Mouse (Mus musculus): ENCODE results near the gene Ttll3.

Ttll3 gene

DNA sequence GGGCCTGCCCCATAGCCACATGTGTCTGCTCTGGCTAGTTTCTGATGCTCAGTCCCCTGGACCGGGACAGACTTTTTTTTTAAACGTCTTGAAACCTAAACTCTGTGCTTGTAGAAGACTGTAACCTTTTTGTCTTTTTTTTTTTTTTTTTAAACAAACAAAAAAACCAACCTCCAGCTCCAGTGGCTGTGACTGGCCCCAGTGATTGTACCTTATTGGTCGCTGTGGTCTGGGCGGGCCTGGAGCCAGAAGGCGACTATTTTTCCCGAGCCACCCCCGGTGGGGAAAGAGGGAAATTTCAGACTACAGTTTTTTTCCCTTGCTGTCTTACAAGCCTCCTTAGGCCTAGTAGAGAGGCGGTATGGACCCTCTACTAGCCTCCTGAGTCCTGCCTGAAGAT is at the start of gene Ttll3:
Gene Ttll3, plus strand, starts transcription at position 301 of the 400 bp plus-strand sequence.
- DNase-seq, result no peak

DNA sequence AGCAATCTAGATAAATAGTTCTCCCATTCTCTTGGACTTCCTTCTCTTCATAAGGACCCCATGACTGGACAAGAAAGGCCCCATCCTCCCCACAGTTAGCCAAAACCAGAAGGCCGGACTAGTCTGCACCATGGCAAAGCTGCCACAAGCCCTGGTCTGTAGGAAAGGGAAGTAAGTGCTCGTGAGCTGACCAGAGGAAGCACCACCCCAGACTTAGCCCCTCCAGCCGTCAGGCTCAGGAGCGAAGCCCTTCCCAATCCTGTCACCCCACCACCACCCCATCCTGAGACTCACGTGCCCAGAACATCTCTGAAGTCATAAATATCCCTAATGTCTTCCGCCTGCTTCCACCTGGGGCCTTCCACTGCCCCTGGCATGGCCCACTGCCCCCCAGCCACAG is 47.5 kb upstream of the Ttll3 start:
- DNase-seq, result peak in 1 of 2 experiments; percentile 21

DNA sequence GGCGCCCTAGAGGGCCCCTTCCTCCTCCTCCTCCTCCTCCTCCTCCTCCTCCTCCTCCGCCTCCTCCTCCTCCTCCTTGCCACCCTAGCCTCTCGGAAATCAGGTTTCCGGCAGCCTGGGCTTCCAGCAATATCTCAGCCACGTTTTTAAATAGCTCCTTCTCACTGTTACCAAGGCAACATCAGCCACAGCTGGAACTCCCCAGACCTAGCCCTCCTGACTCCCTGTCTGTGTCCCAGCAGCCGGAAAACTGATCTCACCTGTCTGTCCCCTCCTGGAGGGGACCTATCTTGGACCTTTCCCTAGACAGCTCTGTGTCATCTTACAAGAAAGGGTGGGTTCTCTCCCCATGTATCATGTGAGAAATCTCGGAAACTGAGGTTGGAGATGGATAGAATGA is 46.8 kb upstream of the Ttll3 start:
- peak in 1 of 2 experiments; percentile 31 for DNase-seq

DNA sequence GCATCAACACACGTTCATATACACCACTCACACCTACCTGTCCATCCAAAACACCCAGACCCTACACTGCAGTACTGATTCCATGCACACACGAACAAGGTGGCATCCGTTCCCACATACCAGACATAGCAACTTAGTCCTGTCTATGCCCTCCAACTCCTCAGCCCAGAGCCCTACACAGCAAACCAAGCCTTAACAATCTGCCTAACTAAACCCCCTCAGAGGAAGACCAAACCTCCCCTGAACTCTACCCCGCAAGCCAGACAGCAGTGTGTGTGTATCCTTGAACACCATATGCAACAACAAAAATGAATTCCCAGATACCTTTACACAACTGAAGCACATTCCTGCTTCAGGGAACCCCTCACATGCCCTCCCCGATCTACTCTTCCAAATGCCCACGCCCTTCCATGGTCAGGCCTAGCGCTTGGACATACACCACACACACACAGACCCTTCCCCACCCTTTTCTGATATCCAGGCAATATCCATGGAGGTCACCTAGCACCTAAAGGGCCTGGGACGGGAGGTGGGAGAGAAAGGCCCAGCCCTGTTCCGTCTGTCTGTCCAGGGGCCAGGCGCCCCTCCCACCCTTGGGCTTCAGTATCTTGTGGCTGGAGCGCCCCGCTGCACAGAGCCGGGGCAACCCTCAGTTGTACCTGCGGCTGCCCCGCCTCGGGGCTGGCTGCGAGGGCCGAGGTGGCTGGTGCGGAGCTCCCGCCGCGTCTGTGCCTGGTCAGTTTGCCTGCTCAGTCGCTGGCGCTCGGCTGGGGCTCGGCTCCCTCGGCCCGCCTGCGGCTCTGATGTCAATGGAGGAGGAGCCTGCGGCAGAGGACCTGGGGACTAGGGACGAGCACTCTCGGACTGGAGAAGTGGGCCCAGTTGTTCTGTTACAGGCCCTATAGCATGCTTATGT is 45.6 kb upstream of the Ttll3 start, which contains the start of gene Camk1:
Gene Camk1, minus strand, starts transcription at position 808 of the 916 bp plus-strand sequence.
- peak; percentile 87 to 89 for DNase-seq

DNA sequence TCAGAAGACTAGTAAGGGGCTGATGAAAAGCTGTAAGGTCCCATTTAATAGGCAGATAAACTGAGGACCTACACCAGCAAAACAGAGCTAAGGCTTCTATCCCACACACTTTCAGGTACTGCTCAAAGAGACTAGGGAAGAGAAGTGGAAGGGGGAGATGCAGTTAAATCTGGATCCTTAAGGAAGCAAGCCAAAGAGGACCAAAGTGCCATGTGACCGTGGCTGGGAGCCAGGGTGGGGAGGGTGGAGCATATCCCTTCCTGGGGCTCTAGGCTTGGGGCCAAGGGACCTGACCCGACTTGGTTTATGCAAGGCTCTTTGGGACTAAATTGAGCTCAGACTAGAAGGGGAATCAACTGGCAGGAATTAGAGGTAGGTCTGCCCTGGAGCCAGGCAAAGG is 44.7 kb upstream of the Ttll3 start:
- peak; percentile 98 for DNase-seq

DNA sequence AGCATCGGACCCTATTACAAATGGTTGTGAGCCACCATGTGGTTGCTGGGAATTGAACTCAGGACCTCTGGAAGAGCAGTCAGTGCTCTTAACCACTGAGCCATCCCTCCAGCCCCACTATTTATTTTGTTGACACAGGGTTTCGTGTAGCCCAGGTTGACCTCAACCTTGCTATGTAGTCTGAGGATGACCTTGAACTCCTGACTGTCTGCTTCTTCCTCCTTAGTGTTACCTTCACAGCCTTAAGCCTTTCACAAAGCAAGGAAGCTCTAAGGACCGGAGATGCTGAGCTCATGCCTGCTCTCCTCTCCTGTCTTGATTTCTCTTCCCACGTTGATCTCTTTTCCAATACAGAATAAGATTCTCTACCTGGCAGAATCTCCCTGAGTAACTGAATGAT is 42.2 kb upstream of the Ttll3 start:
- DNase-seq, result no peak

DNA sequence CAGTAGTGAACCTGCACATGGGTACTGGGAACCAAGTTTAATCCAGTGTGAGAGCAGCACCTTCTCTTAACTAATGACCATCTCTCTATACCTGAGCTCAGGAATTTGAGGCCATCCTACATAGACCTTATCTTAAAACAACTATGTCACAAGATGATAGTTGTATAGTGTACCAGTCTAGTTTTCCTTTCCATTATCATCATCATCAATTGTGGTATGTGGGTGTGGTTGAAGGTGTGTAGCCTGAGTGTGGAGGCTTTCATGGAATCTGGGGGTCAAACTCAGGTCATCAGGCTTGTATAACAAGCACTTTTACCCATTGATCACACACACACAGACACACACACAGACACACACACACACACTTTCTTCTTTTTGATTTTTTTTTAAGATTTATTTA is 38.5 kb upstream of the Ttll3 start:
- no peak for DNase-seq

DNA sequence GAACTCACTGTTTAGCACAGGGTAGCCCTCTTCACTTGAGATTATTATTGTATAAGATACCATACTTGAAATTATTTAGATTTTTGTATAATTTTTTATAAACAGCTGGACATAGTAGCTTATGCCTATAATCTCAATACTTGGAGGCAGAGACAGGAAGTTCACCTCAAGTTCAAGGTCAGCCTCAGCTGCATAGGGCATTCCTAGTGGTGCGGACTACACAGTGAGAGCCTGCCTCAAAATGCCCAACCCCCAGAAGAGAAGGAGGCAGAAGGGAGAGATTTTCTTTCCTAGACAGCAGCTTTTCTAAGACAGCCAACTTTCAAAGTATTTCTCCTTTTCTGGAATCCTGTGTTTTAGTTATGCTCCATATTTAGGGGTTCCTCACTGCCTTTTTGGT is 37.9 kb upstream of the Ttll3 start:
- no peak for DNase-seq

DNA sequence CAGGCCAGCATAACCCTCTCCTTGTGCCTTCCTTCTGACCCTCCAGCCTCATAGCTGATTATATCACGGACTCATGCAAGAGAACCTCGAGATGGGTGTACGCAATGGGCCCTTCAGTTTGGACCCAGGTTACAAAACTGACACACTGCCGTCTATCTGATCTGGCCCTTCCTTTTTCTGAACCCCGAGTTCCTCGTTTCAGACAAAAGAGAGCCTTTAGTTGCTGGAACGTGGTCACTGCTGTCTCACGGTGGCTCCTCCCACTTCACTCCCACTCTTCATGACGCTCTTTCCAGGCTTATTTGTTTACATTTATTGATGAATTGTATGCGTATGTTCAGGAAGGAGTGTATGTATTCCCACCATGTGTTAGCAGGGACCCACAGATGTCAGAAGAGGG is 37.4 kb upstream of the Ttll3 start:
- DNase-seq, result no peak

DNA sequence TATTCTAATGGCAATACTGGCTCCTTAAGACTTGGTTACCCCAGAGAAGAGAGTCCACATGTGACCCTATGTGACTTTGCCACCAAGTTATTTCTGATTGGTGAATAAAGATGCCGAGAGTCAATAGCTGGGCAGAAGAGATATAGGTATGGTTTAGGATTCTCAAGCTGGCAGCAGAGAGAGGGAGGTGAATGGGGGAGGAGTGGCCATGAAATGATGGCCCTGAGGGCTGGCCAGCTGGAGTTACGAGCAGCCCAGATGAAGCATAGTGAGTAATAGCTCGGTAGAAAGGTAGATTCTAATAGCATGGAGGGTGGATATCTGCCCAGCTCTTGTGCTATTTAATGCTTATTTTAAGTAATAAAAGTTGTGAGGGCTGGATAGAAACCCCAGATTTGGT is 36.2 kb upstream of the Ttll3 start:
- no peak for DNase-seq

DNA sequence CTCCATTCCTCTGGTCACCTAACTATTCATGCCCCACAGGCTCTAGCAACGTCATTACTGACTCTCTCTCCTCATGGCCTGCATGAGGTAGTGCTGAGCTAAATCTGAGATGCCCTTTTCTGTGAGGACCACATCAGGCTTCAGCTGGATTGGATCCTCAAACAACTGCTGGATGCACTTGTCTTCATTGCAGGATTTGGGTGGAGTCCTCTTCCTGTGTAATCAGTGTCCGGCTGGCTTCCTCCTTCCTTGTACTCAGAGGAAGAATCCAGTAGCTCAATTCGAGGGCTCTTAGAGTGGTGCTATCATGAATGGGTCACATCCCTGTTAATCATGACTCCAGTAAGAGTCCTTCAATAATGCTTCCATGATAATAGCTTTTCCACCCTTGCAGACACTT is 35.4 kb upstream of the Ttll3 start:
- DNase-seq, result no peak

DNA sequence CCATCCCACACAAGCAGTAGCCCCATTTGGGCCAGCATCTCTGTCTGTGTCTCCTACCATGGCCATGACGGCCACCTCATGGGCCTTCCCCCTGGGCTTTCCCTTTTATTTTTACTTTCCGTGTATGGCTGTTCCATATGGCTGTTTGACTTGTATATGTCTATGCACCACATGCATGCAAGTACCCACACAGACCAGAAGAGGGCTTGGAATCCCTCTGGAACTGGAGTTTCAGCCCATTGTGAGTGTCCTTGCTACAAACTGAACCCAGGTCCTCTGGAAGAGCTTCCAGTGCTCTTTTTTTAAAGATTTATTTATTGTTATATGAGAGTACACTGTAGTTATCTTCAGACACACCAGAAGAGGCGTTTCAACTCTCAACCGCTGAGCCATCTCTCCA is 27.6 kb upstream of the Ttll3 start:
- DNase-seq, result no peak

DNA sequence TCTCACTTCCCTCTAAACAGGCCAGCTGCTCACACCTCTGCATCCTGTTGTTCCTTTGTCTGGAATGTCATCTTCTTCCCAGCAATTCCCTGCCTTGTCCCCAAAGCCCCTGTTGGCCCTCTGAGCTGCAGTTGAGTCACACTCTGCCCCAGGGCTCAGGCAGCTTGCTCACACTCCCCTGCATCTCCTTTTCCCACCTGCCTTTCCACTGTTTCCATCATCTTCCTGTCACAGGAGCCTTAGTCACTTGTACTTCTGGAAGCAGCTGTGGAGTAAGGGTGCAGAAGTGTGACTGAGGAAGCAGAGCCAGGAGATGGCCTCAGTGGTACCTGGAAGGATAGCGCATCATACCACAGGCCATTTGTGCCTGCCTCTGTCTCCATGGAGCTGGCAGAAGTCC is 26.8 kb upstream of the Ttll3 start:
- DNase-seq, result no peak

DNA sequence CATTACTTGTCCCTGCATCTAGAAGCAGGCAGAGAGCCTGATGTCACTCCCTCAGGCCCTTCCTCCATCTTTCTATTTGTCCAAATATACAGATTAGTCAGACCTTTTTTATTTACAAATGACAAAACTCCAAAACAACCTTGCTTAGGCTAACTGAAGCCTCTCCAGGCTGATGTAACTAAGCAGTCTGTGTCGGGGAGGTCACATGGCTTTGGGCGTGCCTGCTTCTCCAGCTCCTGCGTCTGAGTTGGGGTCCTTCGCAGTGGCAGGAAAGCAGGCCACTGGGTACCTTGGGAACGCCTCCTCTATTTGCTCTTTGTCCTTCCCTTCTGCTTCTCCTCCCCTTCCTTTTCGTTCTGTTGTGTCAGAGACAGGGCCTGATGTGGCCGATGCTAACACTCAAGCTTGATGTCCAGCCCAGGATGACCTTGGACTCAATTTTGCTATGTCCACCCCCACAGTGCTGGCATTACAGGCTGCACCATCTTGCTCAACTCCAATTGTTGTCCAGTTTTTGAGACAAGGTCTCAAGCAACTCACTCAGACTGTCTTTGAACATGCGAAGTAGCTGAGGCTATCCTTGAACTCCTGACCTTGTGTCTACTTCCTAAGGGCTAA is 24.4 kb upstream of the Ttll3 start:
- DNase-seq, result no peak

DNA sequence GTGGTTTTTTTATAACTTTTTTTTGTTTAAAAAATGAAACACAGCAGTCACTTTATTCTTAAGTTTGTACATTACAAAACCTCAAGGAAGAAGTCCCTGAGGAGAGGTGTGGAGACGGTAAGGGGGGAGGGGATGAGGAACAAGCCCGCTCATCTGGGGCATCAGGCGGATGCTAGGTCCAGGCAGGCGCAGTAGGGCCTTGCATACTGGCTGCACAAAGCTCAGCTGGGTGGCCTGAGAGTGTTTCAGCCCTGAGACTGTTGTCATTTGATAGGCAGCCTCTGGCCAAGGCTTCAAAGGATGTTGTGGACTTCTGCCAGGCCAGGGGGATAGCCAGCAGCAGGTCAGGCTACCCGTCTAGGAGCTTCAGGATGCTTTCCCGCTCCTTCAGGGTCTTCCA is 22.4 kb upstream of the Ttll3 start:
- no peak for DNase-seq

DNA sequence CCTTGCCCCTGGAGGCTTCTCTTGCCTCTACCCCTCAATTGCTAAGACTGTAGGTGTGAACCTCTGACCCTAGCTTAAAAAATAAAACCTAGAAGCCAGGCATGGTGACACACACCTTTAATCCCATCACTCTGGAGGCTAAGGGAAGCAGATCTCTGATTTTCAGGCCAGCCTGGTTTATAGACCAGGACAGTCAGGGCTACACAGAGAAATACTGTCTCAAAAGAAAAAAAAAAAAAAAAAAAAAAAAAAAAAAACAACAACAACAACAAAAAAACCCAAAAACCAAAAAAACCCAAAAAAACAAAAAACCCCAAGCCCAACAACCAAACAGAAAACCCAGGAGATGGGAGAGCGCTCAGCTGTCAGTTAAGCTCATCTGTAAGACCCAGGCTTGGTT is 21.5 kb upstream of the Ttll3 start:
- no peak for DNase-seq

DNA sequence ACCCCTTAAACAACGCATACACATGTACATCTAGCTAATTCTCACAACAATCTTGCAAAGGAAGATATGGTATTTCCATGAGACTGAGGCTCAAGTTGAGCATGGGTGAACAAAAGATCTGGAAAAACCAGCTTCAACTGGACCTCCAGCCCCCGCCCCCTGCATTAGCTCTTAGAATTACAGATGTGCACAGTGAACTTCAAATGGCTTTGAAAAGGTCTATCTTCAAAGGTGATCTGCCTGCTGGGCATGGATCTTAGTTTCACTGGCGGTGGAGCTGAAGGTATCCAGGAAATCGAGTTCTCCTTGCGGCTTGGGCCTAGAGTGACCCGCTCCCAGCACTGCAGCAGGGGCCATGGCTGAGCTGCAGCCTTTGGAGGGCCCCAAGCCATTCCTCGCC is 20.9 kb upstream of the Ttll3 start:
- DNase-seq, result no peak

DNA sequence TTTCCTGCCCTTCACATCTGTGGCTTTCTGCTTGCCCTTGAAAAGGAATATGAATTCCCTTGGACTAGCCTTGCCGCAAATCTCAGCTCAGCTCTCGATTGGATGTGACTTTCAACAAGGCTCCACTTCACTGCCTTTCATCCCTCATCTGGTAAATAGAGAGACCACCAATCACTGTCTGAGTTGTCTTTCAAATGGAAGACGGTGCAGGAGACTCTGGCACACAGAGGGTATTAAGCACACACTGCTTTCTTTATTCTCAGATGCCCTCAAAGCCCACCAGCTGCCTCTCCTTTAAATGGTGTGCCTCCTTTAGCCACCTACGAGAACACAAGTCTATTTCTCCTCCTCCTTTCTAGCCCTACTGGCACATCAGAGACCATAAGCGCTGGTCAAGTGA is 20.5 kb upstream of the Ttll3 start:
- no peak for DNase-seq

DNA sequence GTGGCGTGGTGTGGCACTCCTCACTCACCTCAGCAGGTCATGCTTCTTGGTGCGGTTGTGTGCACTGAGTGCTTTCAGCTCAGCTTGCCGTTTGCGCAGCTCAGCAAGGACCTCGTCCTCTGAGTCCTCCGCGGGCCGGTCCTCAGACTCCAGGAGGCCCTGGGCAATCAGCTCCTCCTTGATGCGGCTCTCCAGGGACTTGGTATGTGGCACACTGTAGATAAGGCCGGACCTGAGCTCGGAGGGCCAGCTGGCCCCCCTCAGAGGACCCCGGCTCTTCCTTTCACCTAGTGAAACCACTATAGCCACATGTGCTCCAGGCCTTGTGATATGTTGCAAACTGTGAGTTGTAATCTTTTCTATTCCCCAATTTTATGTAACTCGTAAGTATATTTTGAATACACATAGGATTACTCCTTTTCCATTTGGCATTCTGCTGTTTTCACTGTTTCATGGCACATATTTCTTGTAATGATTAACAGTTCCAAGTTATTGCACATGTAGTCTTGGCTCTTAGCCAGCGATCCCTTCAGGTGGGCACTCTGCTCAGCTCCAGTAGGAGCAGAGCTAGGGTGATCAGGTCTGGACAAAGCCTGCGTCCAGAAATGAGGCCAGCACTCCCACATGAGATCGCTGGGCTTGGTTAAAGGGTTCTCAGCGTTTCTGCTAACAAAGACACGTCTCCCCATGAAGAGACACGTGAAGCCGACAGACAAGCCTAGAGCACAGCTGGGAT is 18.7 kb upstream of the Ttll3 start:
- DNase-seq, result peak in 1 of 2 experiments; percentile 26

DNA sequence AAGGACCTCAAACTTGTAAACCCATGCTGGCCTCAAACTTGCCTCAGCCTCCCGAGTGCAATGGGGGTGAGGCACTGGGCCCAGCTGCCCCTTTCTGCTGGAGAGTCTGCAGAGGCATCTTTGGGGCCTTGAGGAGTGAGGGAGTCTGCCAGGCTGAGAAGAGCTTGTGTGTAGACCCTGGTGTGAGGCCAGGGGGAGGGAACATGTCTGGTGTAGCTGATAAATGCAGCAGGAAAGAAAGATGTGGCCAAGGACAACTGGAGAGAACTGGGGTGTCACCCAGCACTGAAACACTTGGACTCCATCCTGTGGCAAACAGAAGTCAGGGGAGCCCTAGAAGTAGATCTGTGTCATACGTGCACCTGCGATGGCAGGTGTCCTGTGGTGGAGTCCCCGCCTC is 15.6 kb upstream of the Ttll3 start:
- no peak for DNase-seq

DNA sequence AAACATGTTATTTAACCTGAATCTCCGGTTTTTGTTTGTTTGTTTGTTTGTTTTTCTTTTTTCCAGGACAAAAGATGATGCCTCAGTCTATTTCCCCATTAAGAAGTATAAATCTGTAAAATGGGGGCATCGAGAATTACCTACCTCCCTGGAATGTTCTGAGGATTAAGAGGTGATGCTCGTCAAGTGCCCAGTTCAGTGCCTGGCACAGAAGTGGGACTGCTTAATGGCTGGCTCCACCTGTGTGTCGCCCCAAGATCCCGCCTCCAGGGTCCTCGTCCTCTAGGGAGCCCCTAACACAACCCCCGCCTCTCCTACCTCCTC is 11.9 kb upstream of the Ttll3 start:
- no peak for DNase-seq

DNA sequence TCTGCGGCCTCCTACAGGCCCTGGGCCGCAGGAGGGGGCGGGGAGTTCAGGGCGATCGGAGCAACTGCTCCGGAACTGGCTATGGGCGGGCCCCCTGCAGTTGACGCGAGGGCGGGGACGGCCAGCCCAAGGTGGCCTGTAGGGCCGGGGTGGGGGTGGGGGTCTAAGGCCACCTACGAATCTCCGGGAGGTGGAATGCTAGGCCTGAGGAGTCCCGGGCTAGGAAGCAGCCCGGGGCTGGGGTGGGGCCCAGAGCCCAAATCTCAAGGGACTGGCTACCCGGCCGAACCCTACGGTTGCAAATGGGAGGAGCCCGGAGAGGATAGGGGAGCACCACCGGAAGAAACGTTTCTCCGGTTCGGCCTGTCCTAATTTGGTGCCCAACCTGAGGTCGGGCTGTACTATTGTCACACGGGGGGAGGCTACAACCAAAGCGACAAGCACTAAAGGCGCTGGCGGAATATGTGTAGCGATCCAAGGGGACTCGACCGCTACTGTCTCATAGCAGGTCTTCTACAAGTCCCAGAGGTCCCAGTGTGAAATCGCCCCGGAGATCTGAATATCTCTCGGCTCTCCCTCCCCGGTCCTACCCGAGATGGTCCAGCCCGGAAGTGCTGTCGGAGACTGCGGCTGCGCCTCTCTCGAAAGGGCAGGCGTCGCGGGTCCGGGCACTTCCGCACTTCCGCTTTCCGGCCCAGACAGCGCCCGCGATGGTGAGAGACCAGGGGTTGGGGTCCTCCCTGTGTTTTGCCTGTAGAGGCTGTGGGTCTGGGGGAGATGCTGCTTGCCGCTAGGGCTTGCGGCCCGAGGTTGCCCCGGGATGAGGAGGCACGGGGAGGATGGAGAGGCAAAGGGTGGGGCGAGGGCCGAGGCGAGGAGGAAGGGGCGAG is 11.3 kb upstream of the Ttll3 start, which contains the start of the genes Tada3 and Arpc4:
Gene Tada3, minus strand, starts transcription at position 388 of the 890 bp plus-strand sequence.
Gene Arpc4, plus strand, starts transcription at position 620 of the 890 bp plus-strand sequence.
- peak; percentile 93 to 95 for DNase-seq

DNA sequence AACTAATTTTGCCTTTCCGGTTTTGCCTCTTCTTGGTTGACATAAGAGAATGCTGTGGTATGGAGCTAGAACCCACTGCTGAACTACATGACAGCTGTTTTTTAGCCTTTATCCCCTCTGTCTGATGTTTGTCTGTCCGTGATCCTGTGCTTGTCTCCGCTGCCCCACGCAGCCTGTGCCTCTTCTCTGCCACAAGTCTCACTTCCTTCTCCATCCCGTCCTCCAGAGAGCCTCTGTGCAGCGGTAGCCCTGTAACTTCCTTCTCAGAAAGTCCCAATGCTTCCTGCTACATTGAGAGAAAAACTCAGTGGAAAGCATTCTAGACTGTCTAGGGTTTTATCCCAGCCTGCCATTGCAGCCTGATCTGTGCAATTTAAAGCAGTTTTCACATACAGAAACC is 9.8 kb upstream of the Ttll3 start:
- DNase-seq, result no peak
